Mouse (Mus musculus): ENCODE data around the gene Gng10. TPM values are rescaled to one million over a fixed set of nuclear protein-coding genes. Genes with fewer than 3 reads are reported as not detected.

Gene Gng10
- total RNA-seq, 2 experiments from 2014 or later, result 123 TPM

Other genes starting within 250 kb of the Gng10 start
- under 1 TPM; 0.32 to 0.36 TPM for gene Olfr267, start 247.4 kb upstream of the Gng10 start, total RNA-seq (2021)
- gene Ecpas, start 122.3 kb upstream of the Gng10 start, total RNA-seq (2021), result 100 to 1,000 TPM; 143 to 166 TPM
- 10 to 100 TPM; 20.7 to 25.5 TPM for gene Zkscan16, start 91.5 kb upstream of the Gng10 start, total RNA-seq (2021)
- 1 to 10 TPM; 3.4 to 3.6 TPM for gene Ptgr1, start 48.0 kb upstream of the Gng10 start, total RNA-seq (2021)
- 1 to 10 TPM; 6.8 to 8.1 TPM for gene Dnajc25, start 40.0 kb upstream of the Gng10 start, total RNA-seq (2021)
- 1 to 10 TPM in 1 of 2 experiments, not detected in 1; 2.1 TPM for gene Gm20503, start 31.9 kb upstream of the Gng10 start, total RNA-seq (2021)
- not detected for gene AI481877, start 103.9 kb downstream of the Gng10 start, total RNA-seq (2021)
- gene Ugcg, start 154.2 kb downstream of the Gng10 start, total RNA-seq (2021), result 100 to 1,000 TPM; 102 to 104 TPM